Mouse (Mus musculus) kidney, embryonic 14.5 days (tissue): Measurements from ENCODE around the gene Glipr1l2. TPM values are rescaled to one million over a fixed set of nuclear protein-coding genes. Genes with fewer than 3 reads are reported as not detected.

ENCODE experiments used
- polyA plus RNA-seq: library from polyadenylated mRNA; unstranded; fragments of >200 nt; fragmentation: Nextera tagmentation; extraction: Ambion mirVana; gene quantifications from 2 replicates; pipeline ENCODE4 v1.2.1, GENCODE M21; 2014

Gene Glipr1l2
- polyA plus RNA-seq, 1 experiment from 2014 or later, result not detected

Other genes starting within 250 kb of the Glipr1l2 start
- 51.7 and 64.1 TPM in 2 replicates for gene Krr1, start 110.7 kb upstream of the Glipr1l2 start, polyA plus RNA-seq
- 0.99 and 1.3 TPM in 2 replicates for gene Glipr1, start 80.7 kb upstream of the Glipr1l2 start, polyA plus RNA-seq
- not detected in 2 replicates for gene Glipr1l1, start 23.2 kb upstream of the Glipr1l2 start, polyA plus RNA-seq
- not detected in 2 replicates for gene Glipr1l3, start 77.0 kb downstream of the Glipr1l2 start, polyA plus RNA-seq
- gene Caps2, start 80.3 kb downstream of the Glipr1l2 start, polyA plus RNA-seq, result 0.77 and 0.95 TPM in 2 replicates
- 4.5 and 5.8 TPM in 2 replicates for gene Kcnc2, start 187.8 kb downstream of the Glipr1l2 start, polyA plus RNA-seq